Mouse (Mus musculus) small intestine, adult 2 months (tissue): Measurements from ENCODE around the gene Arxes2. TPM values are rescaled to one million over a fixed set of nuclear protein-coding genes. Genes with fewer than 3 reads are reported as not detected.

Experiments
- H3K27ac ChIP-seq: fragments of 200-500 bp; 2 replicates; pipeline ENCODE4 v1.5.1; 2012; ENCODE audit warnings: low read depth, low read length, control low read depth, inconsistent platforms; ENCODE audit not compliant: insufficient read depth
- H3K27me3 ChIP-seq: fragments of 200-500 bp; 2 replicates; pipeline ENCODE4 v1.6.1; 2012; ENCODE audit warnings: mild to moderate bottlenecking, moderate library complexity, low read length, inconsistent platforms; ENCODE audit not compliant: control insufficient read depth, insufficient read depth
- H3K36me3 ChIP-seq: fragments of 200-500 bp; 2 replicates; pipeline ENCODE4 v1.6.1; 2012; ENCODE audit warnings: mild to moderate bottlenecking, low read length, control low read depth, inconsistent platforms; ENCODE audit not compliant: control insufficient read depth, insufficient read depth
- H3K4me1 ChIP-seq: fragments of 200-500 bp; 2 replicates; pipeline ENCODE4 v1.6.1; 2012; ENCODE audit warnings: low read length, inconsistent platforms, mixed read lengths; ENCODE audit not compliant: control insufficient read depth, insufficient read depth, insufficient read length
- H3K4me3 ChIP-seq: fragments of 200-500 bp; 2 replicates; pipeline ENCODE4 v1.5.1; 2012; ENCODE audit warnings: low read depth, mild to moderate bottlenecking, control low read depth, inconsistent platforms, low read length, moderate library complexity
- CTCF ChIP-seq: fragments of 200-500 bp; IDR thresholded peaks from 2 replicates; pipeline ENCODE4 v1.5.1; 2012; ENCODE audit warnings: low read depth, mild to moderate bottlenecking, control low read depth, inconsistent platforms, low read length, moderate library complexity, mixed read lengths; ENCODE audit not compliant: insufficient replicate concordance, insufficient read length; ENCODE audit errors: extremely low read depth
- POLR2A ChIP-seq: fragments of 200-500 bp; IDR thresholded peaks from 2 replicates; pipeline ENCODE4 v1.6.1; 2012; ENCODE audit warnings: low read depth, mild to moderate bottlenecking, control low read depth, inconsistent platforms, low read length, moderate library complexity
- WGBS: fragments of 180-500 bp; shearing (Covaris S2); methylation state at CpG from one replicate; pipeline ENCODE4 v1.1.7; 2018; 5-methylcytosine and 5-hydroxymethylcytosine counted together
- polyA plus RNA-seq: library from polyadenylated mRNA; depleted of rRNA; stranded (reverse); fragments of >200 nt; gene quantifications from 2 replicates; pipeline ENCODE4 v1.2.3, GENCODE M21; 2012

Arxes2 gene
- polyA plus RNA-seq, 1 experiment, result 0.57 TPM

DNA sequence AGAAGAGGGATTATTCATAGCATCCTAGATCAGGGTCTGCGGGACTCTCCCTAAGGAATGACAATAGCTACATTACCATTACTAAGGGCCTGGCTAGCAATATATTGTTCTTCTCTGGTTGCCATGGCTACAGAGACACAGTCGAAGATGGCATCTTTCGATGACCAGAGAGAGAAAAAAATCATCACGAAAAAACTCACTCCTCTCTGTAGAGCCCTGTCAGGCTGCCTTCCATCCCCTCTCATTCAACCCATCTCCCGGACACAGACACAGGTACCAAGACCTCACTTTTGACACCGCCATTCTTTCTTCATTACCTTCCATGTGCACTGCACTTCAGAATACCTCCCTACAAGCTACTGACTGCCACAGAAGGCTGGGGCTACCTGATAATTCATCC lies 30.5 kb upstream of the Arxes2 start:
- Histone ChIP-seq H3K36me3 (no peaks in the 10 kb centered on the region), H3K27me3 (no peaks in the 10 kb centered on the region), H3K27ac (no peak overlapping the region), H3K4me3 (no peak overlapping the region), H3K4me1 (no peaks in the 10 kb centered on the region)
- no peak for TF ChIP-seq CTCF
- no peak for TF ChIP-seq POLR2A
- WGBS, result 74% methylated on average over 6 of the region's 6 CpGs

DNA sequence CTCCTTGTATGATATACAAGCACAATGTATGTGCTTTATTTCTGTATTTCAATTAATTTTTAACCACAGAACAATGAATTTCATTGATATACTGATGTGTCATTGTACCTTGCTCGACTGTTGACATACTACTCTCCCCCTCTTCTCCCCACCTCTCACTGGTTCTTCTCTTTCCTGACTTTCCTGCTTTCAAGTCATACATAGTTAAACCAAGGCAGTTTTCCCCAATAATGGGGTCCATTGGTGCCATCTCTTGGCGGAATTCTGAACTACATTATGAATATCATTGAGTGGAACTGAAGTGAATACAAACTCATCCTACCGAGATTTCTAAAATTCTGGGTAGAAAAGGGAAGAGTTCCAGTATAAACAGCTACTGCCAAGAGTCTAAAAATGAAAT lies 30.0 kb upstream of the Arxes2 start:
- no peaks in the 10 kb centered on the region for H3K36me3 ChIP-seq
- no peaks in the 10 kb centered on the region for H3K4me1 ChIP-seq
- 14% methylated on average over 3 of the region's 3 CpGs for WGBS
- no peak overlapping the region for H3K27ac ChIP-seq
- H3K27me3 ChIP-seq, result no peaks in the 10 kb centered on the region
- no peak overlapping the region for H3K4me3 ChIP-seq
- no peak for TF ChIP-seq CTCF
- TF ChIP-seq POLR2A, result no peak

DNA sequence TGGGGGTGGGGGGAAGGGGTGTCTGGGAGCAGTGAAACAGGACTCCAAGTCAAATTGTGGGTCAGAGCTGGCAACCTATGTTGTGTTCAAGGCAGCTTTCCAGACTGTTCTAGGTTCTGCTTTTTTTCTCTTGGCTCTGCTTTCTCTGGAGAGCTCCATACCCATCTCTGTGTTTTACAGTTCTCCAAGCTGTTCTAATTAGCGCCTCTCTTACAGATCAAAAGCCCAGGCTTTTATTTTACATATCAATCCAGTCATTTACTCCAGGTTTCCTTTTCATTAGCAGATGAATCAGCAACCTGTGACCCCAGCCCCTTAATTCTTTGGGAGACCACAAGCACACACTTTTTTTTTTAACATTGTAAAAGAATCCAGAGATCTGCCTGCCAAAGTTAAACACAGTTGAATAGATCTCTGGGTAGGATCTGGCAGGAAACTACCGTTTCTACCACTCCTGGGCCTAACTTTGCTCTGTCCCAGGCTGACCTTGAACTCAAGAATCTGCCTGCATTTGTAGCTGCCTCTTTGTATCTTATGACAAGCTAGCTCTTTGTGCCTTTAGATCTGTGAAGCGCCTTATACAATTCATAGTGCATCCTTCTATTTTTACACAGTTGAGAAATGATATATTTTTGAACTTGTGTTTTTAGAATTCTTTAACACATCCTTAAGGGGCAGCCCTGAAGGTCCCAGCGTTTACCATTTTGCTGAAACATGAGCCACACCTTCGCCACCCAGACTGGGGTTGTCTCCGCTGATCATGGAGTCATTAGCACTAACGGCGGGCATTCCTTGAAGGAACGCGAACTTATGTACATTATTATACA lies 19.8 kb upstream of the Arxes2 start:
- Histone ChIP-seq H3K27ac (no peak overlapping the region), H3K27me3 (no peaks in the 10 kb centered on the region), H3K4me3 (no peak overlapping the region), H3K36me3 (no peaks in the 10 kb centered on the region), H3K4me1 (no peaks in the 10 kb centered on the region)
- WGBS, result 64% methylated on average over 10 of the region's 10 CpGs
- TF ChIP-seq POLR2A, result no peak
- TF ChIP-seq CTCF, result no peak

DNA sequence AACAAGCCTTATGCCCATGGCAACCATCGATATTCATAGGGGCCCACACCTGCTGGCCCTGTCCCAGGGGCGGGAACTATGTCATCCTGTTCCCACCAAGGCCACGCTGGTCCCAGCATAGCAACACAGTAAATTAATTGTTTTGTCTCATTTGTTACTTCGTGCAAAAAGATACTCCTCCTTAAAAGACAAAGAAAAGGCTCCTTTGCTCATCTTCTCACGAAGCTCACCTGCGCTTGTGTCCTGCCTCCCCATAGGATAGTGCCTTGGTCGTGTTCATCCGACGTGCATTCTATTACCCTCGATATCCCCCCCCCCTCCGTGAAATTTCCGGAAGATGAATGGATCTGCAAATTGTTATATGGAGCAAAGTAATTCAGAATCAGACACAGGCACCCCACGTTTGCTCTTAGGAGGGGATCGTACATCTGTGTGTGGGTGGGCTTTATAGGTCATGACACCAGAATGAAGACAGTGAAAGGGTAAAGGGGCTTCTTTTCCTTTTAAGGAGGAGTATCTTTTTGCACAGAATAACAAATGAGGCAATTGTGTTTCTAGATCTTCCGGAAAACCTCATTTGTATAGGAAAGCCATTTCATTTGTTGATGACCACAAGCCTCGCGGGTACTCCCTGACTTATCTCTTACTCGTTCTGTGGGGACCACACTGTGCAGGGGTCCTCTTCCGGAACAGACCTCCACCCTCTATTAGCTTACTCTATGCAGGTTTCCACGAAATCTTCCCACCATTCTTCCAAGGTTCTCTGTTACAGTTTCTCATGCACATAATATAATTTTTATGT lies 19.0 kb upstream of the Arxes2 start:
- no peaks in the 10 kb centered on the region for H3K4me1 ChIP-seq
- 51% methylated on average over 20 of the region's 20 CpGs for WGBS
- no peaks in the 10 kb centered on the region for H3K27me3 ChIP-seq
- no peak overlapping the region for H3K27ac ChIP-seq
- TF ChIP-seq CTCF (no peak), POLR2A (no peak)
- H3K4me3 ChIP-seq, result no peak overlapping the region
- H3K36me3 ChIP-seq, result no peaks in the 10 kb centered on the region

DNA sequence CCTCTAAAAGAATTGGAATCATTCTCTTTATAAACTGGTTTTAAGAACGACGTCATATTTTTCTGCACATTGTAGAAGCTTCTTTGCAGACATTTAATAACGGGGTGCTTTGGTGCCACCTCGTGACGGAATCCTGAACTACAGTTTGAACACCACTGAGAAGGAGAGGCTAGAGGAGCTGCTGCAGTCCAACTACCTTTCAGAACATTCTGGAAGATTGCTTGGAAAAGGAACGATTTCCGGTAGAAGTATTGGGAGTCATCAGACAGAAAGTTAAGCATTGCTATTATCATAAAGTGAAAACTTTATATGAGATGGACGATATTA lies 18.4 kb upstream of the Arxes2 start:
- Histone ChIP-seq H3K27ac (no peak overlapping the region), H3K4me3 (no peak overlapping the region), H3K4me1 (no peaks in the 10 kb centered on the region), H3K36me3 (no peaks in the 10 kb centered on the region), H3K27me3 (no peaks in the 10 kb centered on the region)
- WGBS, result 13% methylated on average over 8 of the region's 8 CpGs
- TF ChIP-seq POLR2A (no peak), CTCF (peak; percentile 21; the same call in 1 of the 2 replicates)

DNA sequence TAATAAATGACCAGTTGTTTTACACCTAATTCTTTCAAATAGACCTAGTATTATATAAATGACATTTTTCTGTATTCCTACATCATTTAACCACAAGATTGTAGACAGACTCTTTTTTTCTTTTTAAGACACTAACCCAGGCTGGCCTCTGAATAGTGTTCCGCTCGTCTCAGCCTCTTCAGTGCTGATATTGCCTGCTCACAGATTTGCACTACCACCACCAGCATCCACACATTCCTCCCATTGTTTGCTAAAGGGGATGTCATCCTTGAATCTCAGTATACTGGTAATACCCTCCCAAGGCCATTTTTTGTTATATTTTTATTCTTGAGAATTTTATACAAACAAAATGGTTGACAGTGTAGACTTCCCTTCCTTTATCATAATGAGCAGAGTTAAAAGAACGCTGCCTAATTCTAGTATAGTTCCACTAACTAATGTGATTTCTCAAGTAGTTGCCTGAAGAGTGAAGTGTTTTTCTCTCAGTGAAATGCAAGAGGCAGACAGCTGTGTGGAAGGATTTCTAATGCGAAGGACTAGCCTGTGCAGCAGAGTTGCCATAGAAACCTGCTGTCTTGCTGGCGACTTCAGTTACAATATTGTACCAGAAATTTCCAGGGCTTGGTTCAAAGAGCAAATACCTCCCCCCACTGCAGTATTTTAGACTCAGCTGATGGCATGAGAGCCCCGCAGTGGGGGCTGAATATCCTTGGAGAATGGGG lies 8.9 kb upstream of the Arxes2 start:
- no peaks in the 10 kb centered on the region for H3K27me3 ChIP-seq
- WGBS, result 77% methylated on average over 6 of the region's 6 CpGs
- no peak overlapping the region for H3K27ac ChIP-seq
- no peak for TF ChIP-seq CTCF
- TF ChIP-seq POLR2A, result no peak
- H3K36me3 ChIP-seq, result no peaks in the 10 kb centered on the region
- H3K4me1 ChIP-seq, result no peaks in the 10 kb centered on the region
- no peak overlapping the region for H3K4me3 ChIP-seq

DNA sequence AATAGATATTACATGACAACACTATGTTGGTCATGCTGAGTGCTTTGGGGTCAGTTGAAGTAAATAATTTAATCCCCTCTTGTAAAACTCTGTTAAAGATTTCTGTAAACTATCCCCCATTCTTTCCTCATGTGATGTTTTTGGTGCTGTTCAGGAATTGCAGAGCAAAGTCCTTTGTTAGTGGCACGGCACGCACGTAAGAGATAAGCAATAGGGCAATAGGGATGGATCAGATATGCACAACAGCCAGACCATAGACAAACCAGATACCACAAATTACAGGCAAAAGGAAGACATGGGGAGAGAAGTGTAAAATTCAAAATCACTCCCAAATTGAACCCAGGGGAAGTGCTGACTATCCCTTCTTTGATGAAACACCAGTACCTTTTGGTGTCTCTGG lies 7.4 kb upstream of the Arxes2 start:
- Histone ChIP-seq H3K36me3 (no peaks in the 10 kb centered on the region), H3K4me3 (no peak overlapping the region), H3K4me1 (no peaks in the 10 kb centered on the region), H3K27me3 (no peaks in the 10 kb centered on the region), H3K27ac (no peak overlapping the region)
- 54% methylated on average over 3 of the region's 3 CpGs for WGBS
- TF ChIP-seq CTCF, result no peak
- TF ChIP-seq POLR2A, result no peak
